Mouse (Mus musculus) spleen, adult 2 months (tissue): ENCODE results near the gene Ddx24.

Experiments used
- CTCF ChIP-seq: fragments of 200-500 bp; IDR thresholded peaks from 2 replicates; pipeline ENCODE4 v1.5.1; 2011; ENCODE audit warnings: mild to moderate bottlenecking, inconsistent platforms; ENCODE audit not compliant: insufficient read depth, insufficient read length, insufficient replicate concordance; ENCODE audit errors: extremely low read depth
- POLR2A ChIP-seq: fragments of 200-500 bp; IDR thresholded peaks from 2 replicates; pipeline ENCODE4 v1.6.1; 2011; ENCODE audit warnings: low read depth, low read length, inconsistent platforms

GRCm38 (mm10) chr12:103393528-103393927 is 32.1 kb downstream of the Ddx24 start:
- TF ChIP-seq CTCF (no peak), POLR2A (no peak)
